Mouse (Mus musculus) bone marrow, adult 2 months (tissue): ENCODE results near the gene Gtf2a2.

Experiments used
- CTCF ChIP-seq: fragments of 200-500 bp; IDR thresholded peaks from 2 replicates; pipeline ENCODE4 v1.5.1; 2011; ENCODE audit warnings: low read length, control low read depth; ENCODE audit not compliant: control insufficient read depth, insufficient read depth
- POLR2A ChIP-seq: fragments of 200-500 bp; IDR thresholded peaks from 2 replicates; pipeline ENCODE4 v1.6.1; 2011; ENCODE audit warnings: low read depth, mild to moderate bottlenecking, control low read depth, low read length, borderline replicate concordance; ENCODE audit not compliant: control insufficient read depth

DNA sequence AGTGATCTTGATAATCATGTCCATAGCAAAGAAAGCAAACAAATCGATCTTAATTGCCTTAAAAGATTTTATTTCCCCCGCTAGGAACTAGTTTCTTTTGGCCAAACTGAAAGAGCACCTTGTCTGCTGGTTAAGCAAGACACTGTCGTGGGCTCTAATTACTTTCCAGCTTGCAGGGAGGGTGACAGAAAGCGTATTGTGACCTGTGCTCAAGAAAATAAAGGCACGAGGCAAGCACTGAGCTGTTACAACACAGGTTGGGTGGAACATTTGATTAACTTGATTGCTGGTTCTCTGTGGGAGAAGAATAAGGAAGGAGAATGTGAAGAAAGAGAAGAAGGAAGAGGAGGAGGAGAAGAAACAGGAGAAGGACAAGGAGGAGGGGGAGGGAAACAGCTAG is 35.9 kb downstream of the Gtf2a2 start:
- no peak for TF ChIP-seq CTCF
- TF ChIP-seq POLR2A = no peak
